Mouse (Mus musculus): ENCODE results near the gene Fchsd2.

GRCm38 (mm10) chr7:101293138-101293537 is 200.5 kb downstream of the Fchsd2 start:
- TF ChIP-seq POLR2A (IDR thresholded peaks at IDR 0.05; ENCODE audit: borderline replicate concordance, extremely low read depth, low read depth, low read length) = no peak
- TF ChIP-seq CTCF (IDR thresholded peaks at IDR 0.05; ENCODE audit: insufficient read depth, low read length) = no peak
